Mouse (Mus musculus) brain, embryonic 14.5 days (tissue): ENCODE measurements around the gene Gm2897. TPM values are rescaled to one million over a fixed set of nuclear protein-coding genes. Genes with fewer than 3 reads are reported as not detected.
A peak's percentile ranks its signal among the peaks of the same experiment; 100 is the strongest.
"Not testable (repeated sequence)": the region's sequence is repeated elsewhere in the genome, so short reads cannot be mapped to it uniquely, and the experiment has no call there.

Source experiments
- DNase-seq: peaks from one replicate; pipeline ENCODE4 v3.0.0-alpha.2; 2011; ENCODE audit warnings: low read depth
- polyA plus RNA-seq: library from polyadenylated mRNA; depleted of rRNA; stranded (reverse); fragments of >200 nt; gene quantifications from 2 replicates; pipeline ENCODE4 v1.2.3, GENCODE M21; 2012; rRNA removed

Gene Gm2897
- polyA plus RNA-seq: 14.8 and 15.8 TPM in 2 replicates

GRCm38 (mm10) chr14:3048727-3049512, at the start of gene Gm2897:
Gene Gm2897 (plus strand): TSS chr14:3049285.
- DNase-seq: peak; percentile 69

GRCm38 (mm10) chr14:3029702-3030101, 19.4 kb upstream of the Gm2897 start, which contains the start of gene Gm2888:
Gene Gm2888 (plus strand): TSS chr14:3030002.
- not testable (repeated sequence) for DNase-seq

DNA sequence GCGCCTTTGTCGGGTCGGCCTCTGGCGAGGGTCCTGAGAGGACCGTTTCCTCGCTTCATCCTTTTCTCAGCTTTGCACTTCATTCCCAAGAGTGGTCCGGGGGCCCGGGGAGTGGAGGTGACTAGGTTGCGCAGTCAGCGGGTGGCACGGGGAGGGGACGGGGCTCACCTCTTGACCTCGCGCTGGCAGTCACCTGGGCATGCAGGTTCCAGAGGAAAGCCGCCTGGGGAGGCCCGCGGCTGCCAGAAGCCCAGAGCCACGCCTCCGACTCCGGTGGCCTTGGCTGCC, 372 bp downstream of the Gm2897 start:
- peak; percentile 10 for DNase-seq

DNA sequence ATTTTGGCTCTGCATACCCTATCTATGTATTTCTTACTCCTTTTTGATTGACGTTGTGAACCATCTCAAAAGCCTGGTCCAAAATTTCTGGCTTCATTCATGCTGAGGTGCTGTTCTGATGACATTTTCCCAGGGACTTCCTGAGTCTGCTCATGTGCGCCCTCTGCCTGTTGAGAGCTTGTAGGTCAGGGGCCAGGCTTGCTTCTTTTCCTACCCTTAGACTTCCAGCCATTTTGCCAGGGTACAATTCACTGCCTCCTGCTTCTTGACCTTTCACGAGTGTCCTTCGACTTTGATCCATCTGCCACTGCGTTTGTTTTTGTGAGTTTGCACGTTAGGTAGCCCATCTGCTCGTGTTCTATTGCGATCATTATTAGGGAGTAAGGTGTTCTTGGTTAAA, 1.0 kb downstream of the Gm2897 start:
- DNase-seq: not testable (repeated sequence)

DNA sequence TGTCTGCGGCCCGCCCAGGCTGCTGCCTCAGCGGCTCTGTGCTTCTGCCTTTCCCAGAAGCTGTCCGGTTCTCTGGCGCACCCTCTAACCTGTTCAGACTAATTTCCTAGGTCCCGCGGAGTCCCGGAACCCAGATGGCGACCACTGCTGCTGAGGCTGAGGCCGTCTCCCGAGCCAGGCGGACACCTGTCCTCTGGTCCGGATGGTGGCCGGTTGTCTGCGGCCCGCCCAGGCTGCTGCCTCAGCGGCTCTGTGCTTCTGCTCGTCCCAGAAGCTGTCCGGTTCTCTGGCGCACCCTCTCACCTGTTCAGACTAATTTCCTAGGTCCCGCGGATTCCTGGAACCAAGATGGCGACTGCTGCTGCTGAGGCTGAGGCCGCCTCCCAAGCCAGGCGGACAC, 67.0 kb downstream of the Gm2897 start:
- DNase-seq: not testable (repeated sequence)

Other genes with a start within 250 kb of the Gm2897 start
- not detected in 2 replicates for gene Gm2888, start 19.3 kb upstream of the Gm2897 start, polyA plus RNA-seq
- gene Gm10340, start 84.7 kb downstream of the Gm2897 start, polyA plus RNA-seq: 0.20 TPM in 1 of 2 replicates, not detected in the other
- 0.44 and 0.45 TPM in 2 replicates for gene Gm5795, start 139.0 kb downstream of the Gm2897 start, polyA plus RNA-seq
- gene D830030K20Rik, start 159.2 kb downstream of the Gm2897 start, polyA plus RNA-seq: 9.2 and 11.6 TPM in 2 replicates